Mouse (Mus musculus) brain, embryonic 14.5 days (tissue): ENCODE data around the gene Cntfr.

Source experiments
- CTCF ChIP-seq: fragments of 200-500 bp; IDR thresholded peaks from 2 replicates; pipeline ENCODE4 v1.5.1; 2012; ENCODE audit warnings: inconsistent platforms, mild to moderate bottlenecking, moderate library complexity, borderline replicate concordance; ENCODE audit not compliant: insufficient read depth, insufficient read length; ENCODE audit errors: extremely low read depth
- POLR2A ChIP-seq: fragments of 200-500 bp; IDR thresholded peaks from 2 replicates; pipeline ENCODE4 v1.6.1; 2012; ENCODE audit warnings: mild to moderate bottlenecking, inconsistent platforms, borderline replicate concordance; ENCODE audit not compliant: poor library complexity, insufficient read depth, insufficient read length, severe bottlenecking; ENCODE audit errors: extremely low read depth

DNA sequence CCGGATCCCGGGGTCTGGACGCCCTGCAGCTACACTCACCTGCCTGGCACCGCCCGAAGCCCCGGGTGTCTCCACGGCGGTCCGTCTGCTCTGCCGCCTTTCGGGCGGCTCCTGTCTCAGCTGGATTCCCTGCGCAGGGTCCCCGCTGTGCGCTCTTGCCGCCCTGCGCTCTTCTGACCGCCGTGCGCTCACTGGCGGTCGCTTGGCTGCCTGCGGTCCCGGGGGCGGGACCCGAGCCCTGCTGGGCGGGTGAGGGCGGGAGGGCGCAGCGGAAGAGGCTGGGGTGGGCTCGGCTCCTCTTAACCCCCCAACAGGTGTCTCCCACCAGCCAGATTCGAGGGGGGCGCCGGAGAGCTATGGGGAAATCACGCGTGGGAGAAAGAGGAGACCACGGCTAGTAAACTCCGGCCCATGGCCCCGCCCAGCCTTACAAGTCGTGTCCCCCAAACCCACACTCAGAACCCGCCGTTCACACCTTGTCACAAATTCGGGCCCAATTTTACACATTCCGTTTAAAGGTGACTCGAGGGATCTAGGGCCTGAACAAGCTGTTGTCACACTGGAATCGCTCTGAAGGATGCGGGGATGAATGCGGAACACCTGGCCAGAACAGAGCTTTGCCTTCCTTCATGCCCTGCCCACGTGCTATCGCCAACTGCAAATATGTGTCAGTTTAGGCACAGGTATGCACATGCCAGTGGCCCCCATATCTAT lies 34.3 kb upstream of the Cntfr start, which contains the start of gene Arid3c:
- TF ChIP-seq CTCF (no peak), POLR2A (no peak)
